Mouse (Mus musculus): ENCODE measurements around the gene Cbx8.

Gene Cbx8

DNA sequence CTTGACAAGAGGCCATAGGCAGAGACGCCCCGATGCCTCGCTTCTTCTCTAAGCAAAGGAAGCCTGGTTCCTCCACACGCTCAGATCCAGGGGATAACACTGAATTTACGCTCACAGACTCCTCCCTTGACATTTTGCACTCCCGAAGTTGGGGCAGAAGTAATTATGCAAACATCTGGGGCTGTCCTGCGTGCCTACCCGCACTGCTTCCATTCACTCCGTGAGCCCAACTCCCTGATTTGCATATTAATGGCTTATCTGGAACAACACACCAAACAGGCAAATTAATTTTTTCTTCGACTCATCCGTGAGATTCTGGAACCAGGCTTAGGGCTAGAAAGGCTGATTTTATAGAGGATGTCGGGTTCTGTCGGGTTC, 7.4 kb upstream of the Cbx8 start:
- DNase-seq (ENCODE audit: low spot score): peak; percentile 27

DNA sequence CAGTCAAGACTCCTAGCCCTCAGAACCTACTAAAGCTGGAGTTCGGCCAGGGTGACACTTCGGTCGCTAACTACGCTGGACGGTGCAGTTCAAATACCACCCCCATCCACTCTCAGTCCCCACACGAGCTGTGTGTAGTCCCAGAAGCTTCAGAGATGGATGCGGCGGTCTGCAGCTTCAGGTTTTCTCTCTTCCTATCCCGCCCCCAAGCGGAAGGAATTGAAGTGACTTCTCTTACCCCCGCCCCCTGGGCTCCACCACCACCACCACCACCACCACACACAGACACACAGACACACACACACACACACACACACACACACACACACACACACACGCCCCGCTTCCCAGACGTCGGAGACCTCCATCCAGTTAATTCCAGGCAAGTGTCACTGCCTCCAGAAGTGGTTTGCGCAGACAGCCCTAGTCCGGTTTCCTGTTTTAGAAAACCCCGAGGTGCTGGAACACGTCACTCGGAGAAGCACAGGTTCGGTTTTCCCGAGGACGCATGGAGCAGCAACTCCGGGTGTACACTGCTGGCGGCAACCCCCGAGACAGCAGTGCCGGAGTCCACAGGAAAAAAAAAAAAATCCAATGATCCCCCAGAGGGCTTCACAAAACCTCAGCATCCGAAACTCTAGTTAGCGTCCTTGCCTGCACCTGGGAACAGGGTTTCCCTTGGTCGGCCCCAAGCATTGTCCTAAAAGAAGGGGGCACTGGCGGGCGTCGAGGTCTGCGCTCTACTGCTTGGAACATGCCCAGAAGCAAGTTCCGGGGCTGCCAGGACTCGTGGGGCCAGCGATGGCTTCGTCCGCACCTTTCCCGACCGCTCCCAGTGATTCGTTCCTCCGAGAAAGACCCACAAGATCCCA, 6.7 kb upstream of the Cbx8 start:
- DNase-seq (ENCODE audit: low spot score): peak; percentile 75

DNA sequence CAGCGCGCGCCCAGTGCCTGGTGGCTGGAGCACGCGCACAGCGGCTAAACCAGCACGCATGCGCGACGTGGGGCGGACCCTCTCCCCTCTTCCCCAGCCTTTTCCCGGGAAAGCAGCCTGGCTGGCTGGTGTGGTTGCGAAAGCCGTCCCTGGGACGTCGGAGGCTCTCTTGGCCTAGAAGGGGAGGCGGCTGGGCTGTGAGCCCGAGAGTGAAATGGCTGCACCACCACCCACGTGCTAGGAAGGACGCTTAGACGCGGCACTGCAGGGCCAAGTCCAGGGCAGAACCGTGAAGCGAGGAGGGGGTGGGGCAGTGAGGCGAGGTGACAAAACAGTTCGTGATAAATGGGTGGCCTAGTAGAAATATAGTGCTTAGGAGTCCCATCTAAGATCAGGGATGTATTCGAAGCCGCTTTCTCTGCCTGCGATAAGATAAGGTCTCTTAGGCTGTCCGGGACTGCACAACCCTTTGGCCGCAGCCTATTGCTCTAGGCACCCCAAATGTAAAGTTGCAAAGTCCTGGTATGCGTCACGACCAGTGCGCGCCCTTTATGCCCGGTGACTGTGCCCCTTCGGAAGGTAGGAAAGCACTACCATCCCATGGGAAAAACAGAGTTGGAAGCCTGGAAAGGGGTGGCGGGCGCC, 6.0 kb upstream of the Cbx8 start:
- peak; percentile 45 for DNase-seq (ENCODE audit: low spot score)

DNA sequence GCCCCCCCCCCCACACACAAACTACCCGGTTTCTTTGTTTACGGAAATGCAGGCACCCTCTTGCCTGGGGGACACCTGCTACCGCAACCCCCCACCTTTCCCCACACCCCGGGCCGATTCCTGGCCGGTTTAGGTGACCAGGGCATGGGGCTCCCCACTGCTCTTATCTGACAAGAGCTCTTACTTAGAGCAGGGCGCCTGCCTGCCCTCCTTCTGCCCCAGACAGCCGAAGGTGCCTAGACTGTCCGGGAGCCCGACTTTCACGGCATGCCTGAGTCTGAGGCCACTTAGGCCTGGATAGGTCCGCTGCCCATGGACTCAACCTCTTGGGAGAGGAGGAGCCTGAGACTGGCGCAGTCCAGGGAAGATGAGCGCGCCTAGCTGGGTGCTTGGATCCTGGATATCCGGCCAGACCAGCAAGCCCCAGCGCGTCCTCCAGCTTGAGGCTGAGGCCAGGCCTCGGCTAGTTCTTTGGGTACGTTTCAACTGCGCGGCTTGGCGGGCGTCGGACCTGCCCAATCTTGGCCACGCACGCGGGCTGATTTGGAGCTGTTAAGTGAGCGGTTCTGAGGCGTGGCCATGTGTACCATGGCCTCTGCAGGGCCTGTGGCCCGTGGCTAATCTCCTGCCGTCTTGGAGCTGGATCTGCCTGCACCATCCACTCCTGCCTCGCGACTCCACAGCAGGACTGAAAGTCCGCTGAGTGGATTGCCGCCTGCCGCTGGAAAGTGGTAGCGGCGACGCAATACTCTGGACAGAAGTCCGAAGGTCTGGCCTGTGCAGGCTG, 4.0 kb upstream of the Cbx8 start:
- DNase-seq (ENCODE audit: low spot score): peak; percentile 78

DNA sequence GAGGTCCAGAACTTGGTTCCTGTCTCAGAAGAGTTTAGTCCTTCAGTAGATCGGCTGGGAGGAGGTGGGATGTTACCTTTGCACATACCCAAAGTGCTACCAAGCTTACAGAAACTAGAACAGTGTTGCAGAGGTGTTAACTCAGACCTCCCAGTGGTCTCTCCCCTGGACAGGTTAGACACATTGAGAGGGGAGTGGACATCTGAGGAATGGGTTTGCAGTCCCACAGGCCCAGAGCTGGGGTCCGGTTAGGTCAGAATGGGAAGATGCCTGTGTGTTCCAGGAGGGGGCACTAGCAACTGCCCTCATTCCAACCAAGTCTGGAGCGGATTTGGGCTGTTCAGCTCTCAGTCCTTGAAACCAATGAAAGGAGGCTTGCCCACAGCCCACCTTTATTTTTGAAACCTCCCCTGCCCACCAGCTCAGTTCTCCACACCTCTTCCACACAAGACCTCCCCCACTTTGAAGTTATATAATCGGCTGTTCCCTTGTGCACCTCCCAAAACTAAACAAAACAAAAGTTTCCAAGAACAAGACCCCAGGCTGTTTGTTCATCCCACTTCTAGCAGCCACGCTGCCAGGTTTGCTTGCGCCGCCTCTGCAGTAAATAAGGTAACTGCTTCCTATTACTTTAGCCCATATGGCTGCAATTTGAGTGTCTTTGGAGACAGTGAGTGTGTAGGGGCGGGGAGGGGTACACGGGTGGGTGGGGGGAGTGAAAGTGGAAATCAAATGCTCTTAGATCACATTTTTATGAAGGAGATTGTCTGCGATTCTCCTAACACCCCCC, 3.2 kb upstream of the Cbx8 start:
- peak; percentile 55 for DNase-seq (ENCODE audit: low spot score)

DNA sequence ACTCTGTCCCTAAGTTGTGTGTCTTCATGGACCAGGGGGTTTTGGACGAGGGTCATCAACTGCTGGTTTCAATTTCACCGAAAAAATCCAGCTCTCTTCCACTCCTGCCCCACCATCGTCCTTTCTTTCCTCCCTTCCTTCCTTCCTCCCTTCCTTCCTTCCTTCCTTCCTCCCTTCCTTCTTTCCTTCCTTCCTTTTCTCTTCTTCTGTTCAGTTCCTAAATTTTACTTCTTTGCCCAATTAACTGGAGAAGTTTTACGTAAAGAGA, 2.4 kb upstream of the Cbx8 start:
- no peak for DNase-seq (ENCODE audit: low spot score)

DNA sequence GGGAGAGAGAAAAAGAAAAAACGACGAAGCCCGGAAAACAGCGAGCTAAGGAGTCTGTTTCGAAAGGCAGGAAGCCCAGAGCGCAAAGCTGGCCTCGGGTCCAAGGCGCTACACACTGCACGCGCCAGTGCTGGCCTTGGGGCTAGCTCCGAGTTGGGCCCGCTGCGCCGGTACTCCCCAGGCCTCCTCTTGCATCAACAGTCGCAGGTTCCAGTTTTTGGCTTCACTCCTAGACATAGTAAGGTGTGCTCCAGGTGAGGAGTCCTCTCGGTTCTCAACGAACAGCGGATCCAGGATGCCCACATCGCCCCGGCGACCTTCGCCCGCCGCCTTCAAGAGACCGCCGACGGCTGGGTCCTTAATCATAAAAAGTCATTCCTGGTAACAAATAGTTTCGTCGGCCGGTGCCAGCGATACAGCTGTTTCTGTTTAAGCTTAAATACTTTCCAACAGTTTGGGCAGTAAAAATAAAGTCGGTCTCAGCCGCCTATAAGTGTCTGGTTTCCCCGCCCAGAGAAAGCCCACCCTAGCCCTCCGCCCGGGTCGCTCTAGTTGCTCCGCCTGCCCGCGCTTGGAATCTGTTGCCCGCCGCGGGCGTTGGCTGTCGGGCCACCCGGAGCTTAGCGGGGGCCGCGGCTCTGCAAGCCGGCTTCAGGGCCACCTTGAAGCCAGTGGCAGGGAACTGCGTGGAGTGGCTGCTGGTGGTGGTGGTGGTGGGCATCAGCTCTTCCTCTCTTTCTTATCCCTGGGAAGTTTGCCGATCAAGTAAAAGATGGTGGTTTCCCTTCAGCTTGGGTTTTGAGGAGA, 1.9 kb upstream of the Cbx8 start:
- DNase-seq (ENCODE audit: low spot score): no peak

DNA sequence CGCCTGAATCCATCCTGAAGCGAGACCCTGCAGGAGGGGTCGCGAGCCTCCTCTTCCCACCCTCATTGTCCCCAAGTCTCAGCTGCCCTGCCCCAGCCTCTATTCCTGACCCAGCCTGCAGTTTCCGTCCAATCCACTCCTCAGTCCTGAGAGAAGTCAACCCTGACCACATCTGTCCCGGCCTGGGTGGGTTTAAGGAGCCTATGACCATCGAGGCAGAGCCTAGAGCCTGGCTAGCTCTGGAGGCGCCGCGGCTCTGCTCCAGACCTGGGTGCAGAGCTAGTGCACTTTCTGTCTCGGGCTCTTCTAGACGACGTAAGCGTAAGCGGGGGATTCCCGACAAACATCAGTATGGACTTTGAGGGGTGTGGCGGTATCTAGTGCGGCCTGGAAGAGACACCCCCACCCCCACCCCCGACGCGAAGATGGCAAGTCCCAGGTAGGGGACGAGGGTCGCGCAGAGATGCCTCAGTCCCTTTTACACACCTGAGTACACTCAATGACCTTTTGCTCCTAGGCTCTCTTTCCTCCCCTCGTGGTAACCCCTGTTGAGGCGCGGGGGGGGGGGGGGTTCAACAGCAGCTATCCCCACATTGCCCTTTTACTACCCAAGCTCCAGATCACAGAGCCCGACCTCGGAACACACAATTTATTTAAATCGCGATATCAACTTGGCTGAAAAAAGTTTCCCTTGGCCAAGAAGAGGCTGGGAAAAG, 1.1 kb upstream of the Cbx8 start:
- DNase-seq (ENCODE audit: low spot score): peak; percentile 49

DNA sequence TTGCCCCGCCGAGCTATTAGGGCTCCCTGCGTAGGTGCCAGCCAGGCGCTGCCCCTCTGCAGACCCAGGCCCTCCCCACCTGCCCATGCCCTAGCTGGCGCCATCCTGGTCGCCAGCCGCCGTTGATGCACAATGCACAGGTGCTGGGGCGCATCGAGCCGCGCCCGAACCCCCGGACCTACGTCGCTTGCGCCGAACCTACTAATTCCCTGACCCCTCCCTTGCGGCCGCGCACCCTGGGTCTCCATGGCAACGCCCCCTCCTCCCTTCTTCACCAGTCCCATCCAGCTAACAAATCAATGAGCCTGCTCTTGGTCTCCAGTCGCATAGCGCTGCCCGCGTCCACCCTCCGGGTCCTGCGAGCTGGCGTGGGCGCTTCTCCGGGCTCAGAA, 552 bp upstream of the Cbx8 start:
- DNase-seq (ENCODE audit: low spot score): peak; percentile 80

DNA sequence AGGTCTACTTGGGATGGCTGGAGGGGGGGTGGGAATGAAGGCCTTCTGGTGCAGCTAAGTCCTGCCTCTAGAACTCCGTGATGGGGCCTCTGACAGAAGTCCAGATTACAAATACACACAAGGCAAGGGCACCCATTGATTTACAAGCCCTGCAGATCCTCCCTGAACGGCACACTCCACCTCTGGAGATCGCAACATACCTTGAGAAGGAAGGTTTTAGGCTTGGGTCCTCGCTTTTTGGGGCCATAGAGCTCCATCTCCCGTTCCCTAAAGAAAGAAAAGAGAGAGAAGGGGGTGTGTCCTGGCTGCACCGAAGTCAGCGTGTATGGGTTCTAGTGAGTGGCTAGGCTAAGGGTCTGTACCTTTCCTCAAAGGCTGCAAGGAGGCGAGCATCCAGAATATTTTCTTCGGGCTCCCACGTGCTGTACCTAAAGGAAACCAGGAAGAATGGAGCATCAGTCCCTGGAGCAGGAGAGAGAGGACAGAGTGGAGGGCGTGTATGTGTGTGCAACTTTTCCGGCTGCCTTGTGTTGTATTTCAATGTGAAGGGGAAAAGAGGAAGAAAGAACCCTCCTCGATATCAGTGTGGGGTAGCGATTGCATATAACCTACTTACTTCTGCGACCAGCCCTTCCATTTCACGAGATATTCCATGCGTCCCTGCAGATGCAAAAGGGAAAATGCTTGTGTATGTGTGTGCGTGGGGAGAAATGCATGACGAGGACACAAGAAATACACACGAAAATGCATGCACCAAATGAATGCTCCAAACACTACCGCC, 847 bp downstream of the Cbx8 start:
- no peak for DNase-seq (ENCODE audit: low spot score)

DNA sequence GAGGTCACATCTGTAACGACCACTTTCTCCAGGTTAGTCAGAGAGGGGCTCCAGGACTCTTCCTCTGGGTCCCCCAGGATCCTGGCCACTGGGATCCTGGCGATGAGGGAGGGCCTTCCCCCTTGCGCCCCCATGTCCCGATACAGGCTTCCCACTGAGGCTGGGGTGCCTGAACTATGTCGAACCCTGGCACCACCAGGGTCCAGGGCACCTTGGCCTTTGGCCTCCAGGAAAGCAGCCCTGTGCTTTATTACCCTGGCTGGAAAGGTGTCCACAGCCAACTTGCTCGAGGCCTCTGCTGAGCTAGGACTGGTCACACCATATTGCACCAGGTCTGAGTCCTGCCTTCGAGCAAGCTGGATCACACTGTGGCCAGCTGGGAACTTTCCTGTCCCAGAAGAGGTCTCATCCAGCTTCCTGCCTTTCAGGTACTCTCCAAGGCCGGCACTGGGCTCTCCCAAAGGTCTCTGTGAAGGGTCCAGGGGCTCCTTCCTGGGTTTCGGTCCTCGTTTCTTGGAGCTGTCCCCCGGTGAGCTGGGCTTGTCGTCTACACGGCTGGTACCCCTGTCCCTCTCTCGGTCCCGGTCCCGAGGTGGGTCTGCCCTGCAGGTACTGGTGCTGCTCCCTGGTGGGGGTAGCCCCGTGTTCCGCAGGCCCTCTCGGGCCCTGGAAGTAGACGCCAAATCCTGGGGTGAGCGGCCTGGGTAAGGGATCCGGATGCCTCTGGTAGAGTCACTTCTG, 1.9 kb downstream of the Cbx8 start:
- DNase-seq (ENCODE audit: low spot score): no peak

DNA sequence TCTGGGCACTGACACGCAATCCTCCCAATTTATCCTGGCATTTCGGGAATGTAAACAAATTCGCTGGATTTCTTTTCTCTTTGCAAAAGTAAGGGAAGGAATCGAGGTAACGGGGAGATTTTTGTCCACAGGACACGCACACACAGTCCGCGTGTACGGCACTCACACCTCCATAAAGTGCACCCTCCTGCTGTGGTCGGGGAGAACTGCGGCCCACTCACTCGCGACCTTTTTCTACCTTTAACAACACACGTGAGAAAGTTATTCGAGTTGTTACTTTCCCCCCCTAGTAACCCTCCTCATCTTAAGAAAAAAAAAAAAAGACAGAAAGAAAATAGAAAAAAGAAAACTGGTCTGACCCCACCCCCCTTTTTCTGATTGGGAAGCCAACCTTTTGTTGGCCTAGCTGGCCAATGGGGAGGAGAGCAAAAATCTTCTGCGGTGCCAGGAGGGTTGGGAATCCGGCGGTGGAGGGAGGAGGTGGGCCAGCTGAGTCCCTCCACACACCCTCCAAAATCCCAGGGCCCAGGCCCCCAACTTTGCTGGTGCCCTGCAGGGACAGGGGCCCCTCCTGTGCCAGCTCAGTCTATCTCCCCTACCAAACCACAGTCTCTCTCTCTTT, 2.9 kb downstream of the Cbx8 start:
- DNase-seq (ENCODE audit: low spot score): no peak

DNA sequence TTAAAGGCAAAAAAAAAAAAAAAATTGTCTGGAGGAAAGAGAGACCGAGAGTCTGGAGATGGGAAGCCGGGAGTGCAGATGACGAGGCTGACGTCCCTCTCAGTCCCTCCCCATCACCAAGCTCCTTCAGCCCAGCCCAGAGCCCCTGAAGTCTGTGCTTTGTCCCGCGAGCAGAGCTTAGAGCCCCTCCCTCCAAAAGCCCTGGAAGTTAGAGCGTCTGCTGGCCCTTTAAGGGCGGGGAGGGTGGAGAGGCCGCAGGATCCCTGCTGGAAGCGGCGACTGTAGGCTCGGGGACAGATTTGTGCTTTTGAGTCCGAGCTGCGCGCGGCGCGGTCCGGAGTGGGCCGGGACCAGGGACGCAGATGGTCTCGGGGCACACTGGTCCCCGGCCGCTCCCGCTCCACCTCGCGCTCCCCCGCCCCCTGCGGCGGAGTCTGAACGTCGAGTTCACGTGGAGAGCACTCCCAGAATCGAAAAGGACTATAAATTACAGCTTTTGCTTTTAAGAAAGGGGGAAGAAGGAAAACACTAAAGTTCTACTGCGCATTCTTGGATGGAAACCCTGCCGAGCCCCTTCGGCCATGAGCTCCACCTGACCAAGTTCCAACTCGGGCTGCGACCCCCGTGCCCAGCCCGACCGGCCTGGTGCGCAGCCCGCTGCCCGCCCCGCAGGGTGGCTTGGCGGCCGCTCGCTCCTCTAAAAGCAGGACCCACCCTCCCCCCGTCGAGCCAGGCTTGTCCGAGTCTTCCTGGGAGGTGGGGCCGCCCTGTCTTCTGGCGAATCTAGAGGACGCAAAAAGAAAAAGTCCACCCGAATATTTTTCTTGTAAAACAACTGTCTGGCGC, 3.6 kb downstream of the Cbx8 start:
- DNase-seq (ENCODE audit: low spot score): no peak

DNA sequence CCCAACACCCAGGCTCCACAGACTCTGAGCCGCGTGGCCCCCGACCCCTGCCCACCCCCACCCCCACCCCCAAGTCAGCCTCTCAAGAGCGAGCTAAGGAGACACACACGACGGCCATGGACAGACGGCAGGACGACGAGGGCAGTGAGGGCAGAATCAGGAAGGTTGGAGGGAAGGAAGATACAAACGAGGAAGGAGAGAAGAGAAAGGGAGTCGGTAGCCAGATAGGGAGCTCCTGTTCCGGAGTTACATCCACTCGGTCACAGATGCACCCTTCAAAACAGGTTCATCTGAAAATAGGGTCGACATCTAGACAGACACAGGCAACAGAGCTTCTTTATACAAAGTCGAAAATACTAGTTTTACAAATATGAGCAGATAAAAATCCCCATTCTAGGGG, 4.3 kb downstream of the Cbx8 start:
- DNase-seq (ENCODE audit: low spot score): no peak

DNA sequence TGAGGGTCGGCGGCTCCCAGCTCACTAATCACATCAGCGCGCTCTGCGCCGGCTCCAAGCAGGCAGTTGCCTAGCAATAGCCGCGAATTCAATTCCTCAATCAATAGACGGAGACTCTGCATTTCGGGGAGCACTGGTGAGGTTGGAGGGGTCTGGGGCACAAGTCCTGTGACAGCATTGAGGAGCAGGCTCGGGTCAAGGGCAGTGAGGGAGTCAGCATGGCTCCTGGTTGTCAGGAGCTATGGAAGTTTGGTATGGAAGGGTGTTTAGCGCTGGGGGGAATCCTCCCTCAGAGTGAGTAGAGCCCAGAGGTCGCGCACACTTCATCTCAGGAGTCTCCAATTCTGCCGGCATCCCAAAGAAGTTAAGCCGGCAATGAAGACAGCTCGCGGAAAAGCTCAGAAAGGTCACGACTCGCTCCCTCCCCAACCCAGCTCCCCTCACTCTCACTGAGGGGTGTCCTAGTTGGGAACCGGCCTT, 5.0 kb downstream of the Cbx8 start:
- no peak for DNase-seq (ENCODE audit: low spot score)

DNA sequence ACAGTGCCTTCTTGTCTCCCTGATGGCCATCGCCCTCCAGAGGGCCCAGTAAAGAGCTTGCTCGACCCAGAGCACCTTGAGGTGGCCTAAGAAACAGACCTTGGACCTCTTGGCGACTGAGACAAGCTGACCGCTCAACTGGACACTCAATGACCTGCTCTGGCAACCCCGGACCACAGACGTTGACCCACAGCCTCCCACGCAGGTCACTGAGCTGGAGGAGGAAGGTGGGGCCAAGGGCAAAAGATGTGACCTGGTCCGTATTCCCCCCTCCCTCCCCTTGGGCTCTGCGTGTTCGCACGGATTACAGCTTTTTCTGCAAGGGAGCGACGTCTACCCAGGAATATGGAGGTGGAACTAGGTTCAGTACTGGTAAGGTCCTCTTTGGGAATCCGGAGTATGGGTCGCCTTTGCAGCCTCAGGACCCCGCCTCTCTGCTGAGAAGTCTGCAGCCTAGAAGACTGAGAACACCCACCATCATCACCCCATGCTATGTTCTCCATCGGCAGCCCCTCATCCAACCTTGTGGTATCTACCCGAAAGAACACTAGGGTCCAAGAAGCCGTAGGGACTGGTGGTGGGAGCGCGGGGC, 5.6 kb downstream of the Cbx8 start:
- DNase-seq (ENCODE audit: low spot score): no peak

DNA sequence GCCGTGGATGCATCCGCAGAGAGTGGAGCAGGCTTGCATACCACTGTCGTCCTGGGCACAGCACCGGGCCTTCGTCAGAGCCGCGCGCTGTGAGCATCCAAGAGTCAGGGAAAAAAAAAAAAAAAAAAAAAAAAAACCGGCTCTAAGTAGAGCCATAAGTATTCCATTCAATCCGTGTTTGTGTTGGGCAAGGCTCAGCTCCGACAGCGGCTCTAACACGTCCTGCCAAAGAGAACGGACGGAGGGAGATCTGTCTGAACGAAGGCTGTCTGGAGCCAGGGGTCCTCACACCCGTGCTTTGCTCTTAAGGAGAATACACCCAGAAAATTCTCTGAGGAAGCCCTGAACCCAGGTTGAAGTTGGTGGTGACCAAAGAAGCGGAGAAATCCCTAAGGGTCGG, 6.1 kb downstream of the Cbx8 start:
- DNase-seq (ENCODE audit: low spot score): no peak
